Mouse (Mus musculus): ENCODE data around the gene Sp7. TPM values are rescaled to one million over a fixed set of nuclear protein-coding genes. Genes with fewer than 3 reads are reported as not detected.

The Sp7 gene
- polyA plus RNA-seq, 2 experiments: 11.7 to 22.5 TPM

GRCm38 (mm10) chr15:102335254-102335653 is 31.7 kb downstream of the Sp7 start:
- H3K36me3 ChIP-seq (ENCODE audit: control insufficient read depth, insufficient read depth, low read length): peaks cover 78% of the 10 kb centered on the region
- DNase-seq (ENCODE audit: low spot score): no peak

GRCm38 (mm10) chr15:102331610-102332015 is 35.4 kb downstream of the Sp7 start, which contains the start of gene Myg1:
Myg1 (plus strand) TSS chr15:102331709.
- Histone ChIP-seq H3K27ac (replicated peaks; ENCODE audit: low read depth, low read length) (peak within 1 kb of the TSS; percentile 53), H3K9me3 (ENCODE audit: control insufficient read depth, low read length) (no peaks in the 10 kb centered on the region), H3K4me3 (replicated peaks; ENCODE audit: low read length) (peak within 1 kb of the TSS; percentile 65), H3K9ac (ENCODE audit: low read depth, low read length, severe bottlenecking) (peak within 1 kb of the TSS; percentile 68), H3K4me1 (ENCODE audit: control insufficient read depth, insufficient read depth, low read length) (peaks cover 14% of the 10 kb centered on the region), H3K4me2 (replicated peaks; ENCODE audit: low read depth, low read length, severe bottlenecking) (peak within 1 kb of the TSS; percentile 83), H3K27me3 (ENCODE audit: control insufficient read depth, insufficient read depth, low read length) (no peaks in the 10 kb centered on the region), H3K36me3 (ENCODE audit: control insufficient read depth, insufficient read depth, low read length) (peaks cover 68% of the 10 kb centered on the region)
- WGBS: 0% methylated on average over 30 of the region's 30 CpGs
- ATAC-seq (ENCODE audit: low FRiP score, low read depth) (peak; percentile 94), DNase-seq (ENCODE audit: low spot score) (peak; percentile 91)
- no peak for TF ChIP-seq POLR2A (IDR thresholded peaks at IDR 0.05; ENCODE audit: borderline replicate concordance, extremely low read depth, insufficient read depth, insufficient read length)

More at GRCm38 (mm10) chr15:102335254-102335653, 31.7 kb downstream of the Sp7 start:
- no peak overlapping the region for H3K9ac ChIP-seq (ENCODE audit: low read depth, low read length, severe bottlenecking)
- no peak for ATAC-seq (ENCODE audit: low FRiP score, low read depth)
- TF ChIP-seq POLR2A (IDR thresholded peaks at IDR 0.05; ENCODE audit: borderline replicate concordance, extremely low read depth, insufficient read depth, insufficient read length): no peak
- no peaks in the 10 kb centered on the region for H3K27me3 ChIP-seq (ENCODE audit: control insufficient read depth, insufficient read depth, low read length)
- 82% methylated on average over 8 of the region's 8 CpGs for WGBS
- peaks cover 11% of the 10 kb centered on the region for H3K4me1 ChIP-seq (ENCODE audit: control insufficient read depth, insufficient read depth, low read length)
- H3K4me3 ChIP-seq (replicated peaks; ENCODE audit: low read length): no peak overlapping the region
- H3K9me3 ChIP-seq (ENCODE audit: control insufficient read depth, low read length): no peaks in the 10 kb centered on the region
- H3K27ac ChIP-seq (replicated peaks; ENCODE audit: low read depth, low read length): no peak overlapping the region
- no peak overlapping the region for H3K4me2 ChIP-seq (replicated peaks; ENCODE audit: low read depth, low read length, severe bottlenecking)

- no peaks in the 10 kb centered on the region for H3K27me3 ChIP-seq (ENCODE audit: control insufficient read depth, insufficient read depth, low read length)
- peaks cover 54% of the 10 kb centered on the region for H3K36me3 ChIP-seq (ENCODE audit: control insufficient read depth, insufficient read depth, low read length)
- no peak for TF ChIP-seq POLR2A (IDR thresholded peaks at IDR 0.05; ENCODE audit: borderline replicate concordance, extremely low read depth, insufficient read depth, insufficient read length)
- H3K9ac ChIP-seq (ENCODE audit: low read depth, low read length, severe bottlenecking): peak overlapping the region; percentile 74
- DNase-seq (ENCODE audit: low spot score): no peak
- H3K4me2 ChIP-seq (replicated peaks; ENCODE audit: low read depth, low read length, severe bottlenecking): peak overlapping the region; percentile 81
- H3K4me3 ChIP-seq (replicated peaks; ENCODE audit: low read length): peak overlapping the region; percentile 76
- no peak for ATAC-seq (ENCODE audit: low FRiP score, low read depth)
- H3K4me1 ChIP-seq (ENCODE audit: control insufficient read depth, insufficient read depth, low read length): 0 out of 2 replicates have a peak, but pooled peaks cover 8% of the 10 kb centered on the region
- H3K9me3 ChIP-seq (ENCODE audit: control insufficient read depth, low read length): no peaks in the 10 kb centered on the region
- 0 out of 2 replicates have a peak overlapping the region, but pooled peaks have one; percentile 71 for H3K27ac ChIP-seq (replicated peaks; ENCODE audit: low read depth, low read length)
- 66% methylated on average over 8 of the region's 8 CpGs for WGBS
Measured at GRCm38 (mm10) chr15:102326892-102327291, 40.1 kb downstream of the Sp7 start.

GRCm38 (mm10) chr15:102326022-102326576 is 40.9 kb downstream of the Sp7 start, which contains the start of gene Pfdn5:
Pfdn5 (plus strand) TSS chr15:102326116.
- Histone ChIP-seq H3K4me1 (ENCODE audit: control insufficient read depth, insufficient read depth, low read length) (0 out of 2 replicates have a peak, but pooled peaks cover 4% of the 10 kb centered on the region), H3K27me3 (ENCODE audit: control insufficient read depth, insufficient read depth, low read length) (no peaks in the 10 kb centered on the region), H3K4me2 (replicated peaks; ENCODE audit: low read depth, low read length, severe bottlenecking) (peak within 1 kb of the TSS; percentile 81), H3K36me3 (ENCODE audit: control insufficient read depth, insufficient read depth, low read length) (peaks cover 61% of the 10 kb centered on the region), H3K9ac (ENCODE audit: low read depth, low read length, severe bottlenecking) (peak within 1 kb of the TSS; percentile 74), H3K27ac (replicated peaks; ENCODE audit: low read depth, low read length) (peak within 1 kb of the TSS; percentile 71), H3K9me3 (ENCODE audit: control insufficient read depth, low read length) (no peaks in the 10 kb centered on the region), H3K4me3 (replicated peaks; ENCODE audit: low read length) (peak within 1 kb of the TSS; percentile 76)
- under 1% methylated on average over 40 of the region's 40 CpGs for WGBS
- DNase-seq (ENCODE audit: low spot score) (peak; percentile 83), ATAC-seq (ENCODE audit: low FRiP score, low read depth) (peak; percentile 92)
- TF ChIP-seq POLR2A (IDR thresholded peaks at IDR 0.05; ENCODE audit: borderline replicate concordance, extremely low read depth, insufficient read depth, insufficient read length): 0 out of 2 replicates have a peak, but pooled peaks have one; percentile 39

GRCm38 (mm10) chr15:102324654-102325473 is 42.1 kb downstream of the Sp7 start:
- Histone ChIP-seq H3K4me1 (ENCODE audit: control insufficient read depth, insufficient read depth, low read length) (0 out of 2 replicates have a peak, but pooled peaks cover 4% of the 10 kb centered on the region), H3K4me2 (replicated peaks; ENCODE audit: low read depth, low read length, severe bottlenecking) (peak overlapping the region; percentile 81; the same call in 1 of the 2 replicates), H3K9me3 (ENCODE audit: control insufficient read depth, low read length) (no peaks in the 10 kb centered on the region), H3K4me3 (replicated peaks; ENCODE audit: low read length) (peak overlapping the region; percentile 76), H3K9ac (ENCODE audit: low read depth, low read length, severe bottlenecking) (no peak overlapping the region), H3K27me3 (ENCODE audit: control insufficient read depth, insufficient read depth, low read length) (no peaks in the 10 kb centered on the region), H3K27ac (replicated peaks; ENCODE audit: low read depth, low read length) (no peak overlapping the region), H3K36me3 (ENCODE audit: control insufficient read depth, insufficient read depth, low read length) (peaks cover 63% of the 10 kb centered on the region)
- no peak for DNase-seq (ENCODE audit: low spot score)
- WGBS: 69% methylated on average over 12 of the region's 12 CpGs
- no peak for ATAC-seq (ENCODE audit: low FRiP score, low read depth)
- TF ChIP-seq POLR2A (IDR thresholded peaks at IDR 0.05; ENCODE audit: borderline replicate concordance, extremely low read depth, insufficient read depth, insufficient read length): no peak
